Mouse (Mus musculus) forebrain, embryonic 11.5 days (tissue): ENCODE results near the gene Pde11a. TPM values are rescaled to one million over a fixed set of nuclear protein-coding genes. Genes with fewer than 3 reads are reported as not detected.

Source experiments
- ATAC-seq: fragments of 200-750 bp; cut with Nextera tagmentation; replicated peaks from 2 replicates; pipeline ENCODE4 v1.8.0; 2017; ENCODE audit warnings: moderate TSS enrichment; ENCODE audit not compliant: low FRiP score
- DNase-seq: peaks from one replicate; pipeline ENCODE4 v3.0.0-alpha.2; 2017; ENCODE audit warnings: low spot score
- H3K27ac ChIP-seq: fragments of 300-500 bp; sonication (generic); 2 replicates; pipeline ENCODE4 v1.5.1; 2014; ENCODE audit warnings: low read depth, low read length
- H3K27me3 ChIP-seq: fragments of 300-500 bp; sonication (generic); 2 replicates; pipeline ENCODE4 v1.6.1; 2014; ENCODE audit warnings: mild to moderate bottlenecking, low read length, mixed read lengths; ENCODE audit not compliant: control insufficient read depth, insufficient read depth
- H3K36me3 ChIP-seq: fragments of 300-500 bp; sonication (generic); 2 replicates; pipeline ENCODE4 v1.6.1; 2014; ENCODE audit warnings: mild to moderate bottlenecking, low read length, moderate library complexity, mixed read lengths; ENCODE audit not compliant: control insufficient read depth, insufficient read depth
- H3K4me1 ChIP-seq: fragments of 300-500 bp; sonication (generic); replicated peaks from 2 replicates; pipeline ENCODE4 v1.6.1; 2014; ENCODE audit warnings: low read length, mixed read lengths; ENCODE audit not compliant: control insufficient read depth, insufficient read depth
- H3K4me2 ChIP-seq: fragments of 300-500 bp; sonication (generic); 2 replicates; pipeline ENCODE4 v1.6.1; 2014; ENCODE audit warnings: low read depth, mild to moderate bottlenecking, low read length, moderate library complexity, mixed read lengths; ENCODE audit not compliant: severe bottlenecking
- H3K4me3 ChIP-seq: fragments of 300-500 bp; sonication (generic); 2 replicates; pipeline ENCODE4 v1.5.1; 2014; ENCODE audit warnings: low read depth, low read length
- H3K9ac ChIP-seq: fragments of 300-500 bp; sonication (generic); 2 replicates; pipeline ENCODE4 v1.6.1; 2014; ENCODE audit warnings: low read length
- H3K9me3 ChIP-seq: fragments of 300-500 bp; sonication (generic); 2 replicates; pipeline ENCODE4 v1.6.1; 2016; ENCODE audit warnings: low read length, mixed read lengths; ENCODE audit not compliant: control insufficient read depth
- WGBS: fragments of 180-500 bp; shearing (Covaris S2); extraction: QIAGEN DNeasy Blood & Tissue Kit; methylation state at CpG from one replicate; pipeline ENCODE4 v1.1.7; 2014; 5-methylcytosine and 5-hydroxymethylcytosine counted together
- polyA plus RNA-seq: library from polyadenylated mRNA; unstranded; fragments of >200 nt; fragmentation: Nextera tagmentation; extraction: Ambion mirVana; gene quantifications from 2 replicates; pipeline ENCODE4 v1.2.1, GENCODE M21; 2014

The Pde11a gene
- polyA plus RNA-seq, 1 experiment from 2014 or later = 0.12 TPM

- DNase-seq = no peak
- no peak overlapping the region for H3K4me3 ChIP-seq
- no peaks in the 10 kb centered on the region for H3K27me3 ChIP-seq
- WGBS = 62% methylated on average over 13 of the region's 13 CpGs
- H3K27ac ChIP-seq = no peak overlapping the region
- no peak overlapping the region for H3K9ac ChIP-seq
- H3K9me3 ChIP-seq = no peaks in the 10 kb centered on the region
- no peak for ATAC-seq
- no peaks in the 10 kb centered on the region for H3K36me3 ChIP-seq
- H3K4me1 ChIP-seq = no peaks in the 10 kb centered on the region
- H3K4me2 ChIP-seq = no peak overlapping the region
Observed at GRCm38 (mm10) chr2:76058661-76059467, 279.7 kb downstream of the Pde11a start.

- no peak overlapping the region for H3K27ac ChIP-seq
- 91% methylated on average over 7 of the region's 7 CpGs for WGBS
- H3K36me3 ChIP-seq = no peaks in the 10 kb centered on the region
- no peak overlapping the region for H3K4me3 ChIP-seq
- H3K9me3 ChIP-seq = no peaks in the 10 kb centered on the region
- ATAC-seq = no peak
- DNase-seq = no peak
- H3K4me1 ChIP-seq = no peaks in the 10 kb centered on the region
- H3K9ac ChIP-seq = no peak overlapping the region
- no peak overlapping the region for H3K4me2 ChIP-seq
- no peaks in the 10 kb centered on the region for H3K27me3 ChIP-seq
Observed at GRCm38 (mm10) chr2:76057555-76057954, 281.0 kb downstream of the Pde11a start.

- H3K27ac ChIP-seq = no peak overlapping the region
- no peaks in the 10 kb centered on the region; the same call in 1 of the 2 replicates for H3K4me1 ChIP-seq
- no peaks in the 10 kb centered on the region for H3K9me3 ChIP-seq
Observed at GRCm38 (mm10) chr2:76053748-76054331, 284.7 kb downstream of the Pde11a start.

GRCm38 (mm10) chr2:76052897-76053505, 285.6 kb downstream of the Pde11a start:
- 86% methylated on average over 1 of the region's 1 CpGs for WGBS
- Histone ChIP-seq H3K4me3 (no peak overlapping the region), H3K4me2 (no peak overlapping the region), H3K27me3 (no peaks in the 10 kb centered on the region), H3K9ac (no peak overlapping the region), H3K36me3 (no peaks in the 10 kb centered on the region), H3K4me1 (no peaks in the 10 kb centered on the region; the same call in 1 of the 2 replicates), H3K27ac (no peak overlapping the region), H3K9me3 (no peaks in the 10 kb centered on the region)
- ATAC-seq (no peak), DNase-seq (no peak)

More at GRCm38 (mm10) chr2:76053748-76054331, 284.7 kb downstream of the Pde11a start:
- Histone ChIP-seq H3K27me3 (no peaks in the 10 kb centered on the region), H3K36me3 (no peaks in the 10 kb centered on the region), H3K9ac (no peak overlapping the region), H3K4me3 (no peak overlapping the region), H3K4me2 (no peak overlapping the region)
- 82% methylated on average over 14 of the region's 14 CpGs for WGBS
- no peak for DNase-seq
- ATAC-seq = no peak

GRCm38 (mm10) chr2:76051385-76051784, 287.2 kb downstream of the Pde11a start:
- ATAC-seq (no peak), DNase-seq (no peak)
- Histone ChIP-seq H3K9me3 (no peaks in the 10 kb centered on the region), H3K4me2 (no peak overlapping the region), H3K36me3 (no peaks in the 10 kb centered on the region), H3K27me3 (no peaks in the 10 kb centered on the region), H3K4me3 (no peak overlapping the region), H3K4me1 (no peaks in the 10 kb centered on the region; the same call in 1 of the 2 replicates), H3K9ac (no peak overlapping the region), H3K27ac (no peak overlapping the region)
- WGBS = 86% methylated on average over 11 of the region's 11 CpGs

- no peak overlapping the region for H3K27ac ChIP-seq
- H3K9ac ChIP-seq = no peak overlapping the region
- no peaks in the 10 kb centered on the region for H3K9me3 ChIP-seq
- no peak for DNase-seq
- H3K36me3 ChIP-seq = no peaks in the 10 kb centered on the region
- no peak overlapping the region for H3K4me3 ChIP-seq
- no peak for ATAC-seq
- no peaks in the 10 kb centered on the region for H3K27me3 ChIP-seq
- no peak overlapping the region for H3K4me2 ChIP-seq
- H3K4me1 ChIP-seq = no peaks in the 10 kb centered on the region; the same call in 1 of the 2 replicates
- 91% methylated on average over 4 of the region's 4 CpGs for WGBS
Observed at GRCm38 (mm10) chr2:76050911-76051310, 287.7 kb downstream of the Pde11a start.

GRCm38 (mm10) chr2:76050092-76050491, 288.5 kb downstream of the Pde11a start:
- Histone ChIP-seq H3K27me3 (no peaks in the 10 kb centered on the region), H3K9ac (no peak overlapping the region), H3K4me1 (no peaks in the 10 kb centered on the region; the same call in 1 of the 2 replicates), H3K4me2 (no peak overlapping the region), H3K9me3 (no peaks in the 10 kb centered on the region), H3K36me3 (no peaks in the 10 kb centered on the region), H3K4me3 (no peak overlapping the region), H3K27ac (no peak overlapping the region)
- ATAC-seq (no peak), DNase-seq (no peak)
- 76% methylated on average over 10 of the region's 10 CpGs for WGBS

- DNase-seq = no peak
- Histone ChIP-seq H3K9me3 (no peaks in the 10 kb centered on the region), H3K4me1 (no peaks in the 10 kb centered on the region; the same call in 1 of the 2 replicates), H3K9ac (no peak overlapping the region), H3K27ac (no peak overlapping the region), H3K4me3 (no peak overlapping the region), H3K36me3 (no peaks in the 10 kb centered on the region), H3K27me3 (no peaks in the 10 kb centered on the region), H3K4me2 (no peak overlapping the region)
- ATAC-seq = no peak
- WGBS = 66% methylated on average over 8 of the region's 8 CpGs
Observed at GRCm38 (mm10) chr2:76049529-76049928, 289.0 kb downstream of the Pde11a start.
